In the genomic region with DNA sequence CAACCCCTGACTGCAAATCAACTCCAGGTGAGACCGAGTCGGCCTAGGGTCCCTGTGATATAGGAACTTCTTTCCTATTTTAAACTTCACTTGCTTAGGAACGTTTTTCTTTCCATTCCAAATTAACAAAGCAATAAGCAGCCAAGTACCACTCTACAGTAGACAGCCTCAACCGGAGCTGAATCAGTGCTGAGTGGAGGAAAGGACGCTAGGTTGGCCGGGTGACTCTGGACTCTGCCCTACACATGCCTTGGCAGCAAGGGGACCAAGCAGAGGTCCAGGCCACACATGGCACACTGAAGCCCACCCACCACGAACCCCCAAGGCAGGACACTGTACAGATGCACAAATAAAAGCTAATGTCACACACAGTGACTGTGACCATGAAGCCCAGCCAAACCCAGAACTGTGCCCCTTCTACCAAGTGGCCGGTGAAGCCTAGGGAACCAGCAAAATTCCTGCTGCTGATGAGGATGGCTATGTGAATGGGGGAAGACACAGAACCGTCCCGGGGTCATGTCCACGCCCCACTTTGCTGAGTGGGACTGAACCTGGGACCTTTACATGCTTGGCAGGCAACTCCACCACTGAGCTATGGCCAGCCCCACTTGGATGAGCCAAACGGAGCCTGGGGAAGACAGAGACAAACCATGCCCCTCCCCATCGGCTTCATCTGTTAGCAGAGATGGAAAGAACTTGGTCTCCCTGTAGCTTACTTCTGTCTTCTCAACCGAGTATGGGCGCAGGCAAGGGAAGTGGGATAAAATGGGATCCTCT, we compare ENCODE assay signal across 10 mouse cellular contexts. TPM values are rescaled to one million over a fixed set of nuclear protein-coding genes. Genes with fewer than 3 reads are reported as not detected.
A peak's percentile ranks its signal among the peaks of the same experiment; 100 is the strongest.
DNase-seq lines count a peak whose midpoint lies in the region; ATAC-seq and TF ChIP-seq lines count a peak whose summit lies in the region.
"Had no signal": no experiment of that assay in that cellular context is flagged by ENCODE, and none has a peak within 500 bp of the region (broad histone marks: within the 10 kb centered on the region; RNA-seq: fewer than 3 reads in every experiment).

No protein-coding gene starts in this region.

- no peak for TF ChIP-seq CTCF in midbrain, postnatal 0 days (IDR thresholded peaks at IDR 0.05)

- no peak for ATAC-seq in hindbrain, embryonic 14.5 days (ENCODE audit: low FRiP score)
- peak; percentile 50; the same call in 1 of the 2 replicates for ATAC-seq in midbrain, postnatal 0 days (ENCODE audit: low FRiP score)
- ATAC-seq in midbrain, embryonic 15.5 days (replicated peaks), result no peak
- no peak for ATAC-seq in intestine, embryonic 16.5 days
- no peak for ATAC-seq in stomach, embryonic 15.5 days (ENCODE audit: insufficient read depth, low FRiP score, low read depth)

- H3K9me3 ChIP-seq in hindbrain, embryonic 10.5 days, result no peaks in the 10 kb centered on the region
- no peaks in the 10 kb centered on the region for H3K9me3 ChIP-seq in hindbrain, embryonic 14.5 days (ENCODE audit: control insufficient read depth, low read length)
- no peaks in the 10 kb centered on the region for H3K9me3 ChIP-seq in midbrain, postnatal 0 days (ENCODE audit: low read length)
- H3K9me3 ChIP-seq in midbrain, embryonic 15.5 days, result no peaks in the 10 kb centered on the region
- H3K9me3 ChIP-seq in intestine, embryonic 16.5 days (ENCODE audit: control insufficient read depth, low read length), result no peaks in the 10 kb centered on the region
- no peaks in the 10 kb centered on the region for H3K9me3 ChIP-seq in stomach, embryonic 15.5 days

- H3K36me3 ChIP-seq in hindbrain, embryonic 10.5 days, result no peaks in the 10 kb centered on the region
- H3K36me3 ChIP-seq in hindbrain, embryonic 14.5 days (replicated peaks; ENCODE audit: control insufficient read depth, insufficient read depth), result no peaks in the 10 kb centered on the region
- no peaks in the 10 kb centered on the region for H3K36me3 ChIP-seq in midbrain, postnatal 0 days (ENCODE audit: insufficient read depth, low read length)
- no peaks in the 10 kb centered on the region for H3K36me3 ChIP-seq in midbrain, embryonic 15.5 days (replicated peaks)
- no peaks in the 10 kb centered on the region for H3K36me3 ChIP-seq in intestine, embryonic 16.5 days (ENCODE audit: control insufficient read depth, insufficient read depth, low read length)
- H3K36me3 ChIP-seq in stomach, embryonic 15.5 days, result no peaks in the 10 kb centered on the region

- intact Hi-C loops in left cerebral cortex, postnatal 10 days (cut with DNase I), result no loop called here

- H3K4me1 ChIP-seq in hindbrain, embryonic 10.5 days (replicated peaks), result peaks cover 82% of the 10 kb centered on the region
- peaks cover 28% of the 10 kb centered on the region for H3K4me1 ChIP-seq in hindbrain, embryonic 14.5 days (replicated peaks; ENCODE audit: control insufficient read depth, insufficient read depth, low read length)
- H3K4me1 ChIP-seq in midbrain, postnatal 0 days (ENCODE audit: insufficient read depth, low read length), result peaks cover 7% of the 10 kb centered on the region; the same call in 1 of the 2 replicates
- peaks cover 14% of the 10 kb centered on the region for H3K4me1 ChIP-seq in midbrain, embryonic 15.5 days
- H3K4me1 ChIP-seq in intestine, embryonic 16.5 days (ENCODE audit: control insufficient read depth, insufficient read depth, low read length), result peaks cover 81% of the 10 kb centered on the region
- peaks cover 76% of the 10 kb centered on the region for H3K4me1 ChIP-seq in stomach, embryonic 15.5 days

- H3K27ac ChIP-seq in hindbrain, embryonic 10.5 days, result peak overlapping the region; percentile 81
- H3K27ac ChIP-seq in hindbrain, embryonic 14.5 days, result no peak overlapping the region
- no peak overlapping the region for H3K27ac ChIP-seq in midbrain, postnatal 0 days (ENCODE audit: low read depth, low read length)
- no peak overlapping the region for H3K27ac ChIP-seq in midbrain, embryonic 15.5 days
- peak overlapping the region; percentile 81 for H3K27ac ChIP-seq in intestine, embryonic 16.5 days (ENCODE audit: low read length)
- peak overlapping the region; percentile 87 for H3K27ac ChIP-seq in stomach, embryonic 15.5 days

- H3K4me2 ChIP-seq in hindbrain, embryonic 14.5 days (replicated peaks), result no peak overlapping the region
- no peak overlapping the region for H3K4me2 ChIP-seq in midbrain, postnatal 0 days (ENCODE audit: low read depth, low read length, poor library complexity, severe bottlenecking)
- H3K4me2 ChIP-seq in midbrain, embryonic 15.5 days, result no peak overlapping the region
- H3K4me2 ChIP-seq in intestine, embryonic 16.5 days (ENCODE audit: low read depth, low read length), result no peak overlapping the region
- peak overlapping the region; percentile 38 for H3K4me2 ChIP-seq in stomach, embryonic 15.5 days

- no peak overlapping the region for H3K4me3 ChIP-seq in hindbrain, embryonic 10.5 days
- no peak overlapping the region for H3K4me3 ChIP-seq in hindbrain, embryonic 14.5 days (replicated peaks; ENCODE audit: low read length)
- no peak overlapping the region for H3K4me3 ChIP-seq in midbrain, postnatal 0 days (ENCODE audit: low read depth, low read length)
- no peak overlapping the region for H3K4me3 ChIP-seq in midbrain, embryonic 15.5 days
- no peak overlapping the region for H3K4me3 ChIP-seq in intestine, embryonic 16.5 days (ENCODE audit: low read length)
- no peak overlapping the region for H3K4me3 ChIP-seq in stomach, embryonic 15.5 days (replicated peaks)

- 74% methylated on average over 15 of the region's 15 CpGs for WGBS in hindbrain, embryonic 10.5 days
- 82% methylated on average over 15 of the region's 15 CpGs for WGBS in hindbrain, embryonic 14.5 days
- WGBS in midbrain, postnatal 0 days, result 82% methylated on average over 15 of the region's 15 CpGs
- 83% methylated on average over 15 of the region's 15 CpGs for WGBS in midbrain, embryonic 15.5 days
- 65% methylated on average over 15 of the region's 15 CpGs for WGBS in intestine, embryonic 16.5 days
- 64% methylated on average over 15 of the region's 15 CpGs for WGBS in stomach, embryonic 15.5 days

- 0 out of 2 replicates have a peak, but pooled peaks cover 4% of the 10 kb centered on the region for H3K27me3 ChIP-seq in hindbrain, embryonic 10.5 days (ENCODE audit: insufficient read depth, poor library complexity, severe bottlenecking)
- no peaks in the 10 kb centered on the region for H3K27me3 ChIP-seq in hindbrain, embryonic 14.5 days (ENCODE audit: control insufficient read depth, insufficient read depth, low read length)
- no peaks in the 10 kb centered on the region for H3K27me3 ChIP-seq in midbrain, postnatal 0 days (ENCODE audit: insufficient read depth, low read length)
- H3K27me3 ChIP-seq in midbrain, embryonic 15.5 days (replicated peaks), result no peaks in the 10 kb centered on the region
- no peaks in the 10 kb centered on the region for H3K27me3 ChIP-seq in intestine, embryonic 16.5 days (replicated peaks; ENCODE audit: control insufficient read depth, insufficient read depth, low read length)
- H3K27me3 ChIP-seq in stomach, embryonic 15.5 days (replicated peaks), result no peaks in the 10 kb centered on the region

- no peak overlapping the region for H3K9ac ChIP-seq in hindbrain, embryonic 14.5 days
- H3K9ac ChIP-seq in midbrain, postnatal 0 days (replicated peaks; ENCODE audit: low read length, poor library complexity, severe bottlenecking), result no peak overlapping the region
- no peak overlapping the region for H3K9ac ChIP-seq in midbrain, embryonic 15.5 days
- no peak overlapping the region for H3K9ac ChIP-seq in intestine, embryonic 16.5 days (ENCODE audit: low read depth, low read length)
- no peak overlapping the region for H3K9ac ChIP-seq in stomach, embryonic 15.5 days

- DNase-seq in hindbrain, embryonic 10.5 days (ENCODE audit: low spot score), result no peak
- DNase-seq in hindbrain, embryonic 14.5 days (ENCODE audit: low spot score), result no peak
- peak; percentile 49 for DNase-seq in midbrain, postnatal 0 days (ENCODE audit: low spot score)
- DNase-seq in left cerebral cortex, postnatal 10 days (ENCODE audit: extremely low spot score in 1 of 2, low spot score in 2 of 2), result no peak
- no peak for DNase-seq in layer of hippocampus, postnatal 10 days (ENCODE audit: low spot score in 2 of 2)
- DNase-seq: cerebellum, adult 9-10 months; thymus, adult 18-20 months had no signal

RNA-seq across cellular contexts. Expression of gene Rassf3, which starts 45.2 kb away (rescaled TPM):
- polyA plus RNA-seq in hindbrain, embryonic 10.5 days (2016; fragmentation: Nextera tagmentation; extraction: Ambion mirVana), result 8.0 and 11.4 TPM in 2 replicates
- polyA plus RNA-seq in hindbrain, embryonic 14.5 days (2014; fragmentation: Nextera tagmentation; extraction: Ambion mirVana), result 5.8 and 6.5 TPM in 2 replicates
- total RNA-seq in midbrain, postnatal 0 days (2014; rRNA removed), result 5.8 and 6.0 TPM in 2 replicates
- polyA plus RNA-seq in midbrain, postnatal 0 days (2015; fragmentation: Nextera tagmentation; extraction: Ambion mirVana), result 3.0 and 3.4 TPM in 2 replicates
- polyA plus RNA-seq in midbrain, embryonic 15.5 days (2015; fragmentation: Nextera tagmentation; extraction: Ambion mirVana), result 4.2 and 4.4 TPM in 2 replicates
- polyA plus RNA-seq in intestine, embryonic 16.5 days (2015; fragmentation: Nextera tagmentation; extraction: Ambion mirVana), result 15.7 and 22.2 TPM in 2 replicates
- 22.4 and 25.7 TPM in 2 replicates for polyA plus RNA-seq in stomach, embryonic 15.5 days (2015; fragmentation: Nextera tagmentation; extraction: Ambion mirVana)
- total RNA-seq in left cerebral cortex, postnatal 10 days (2021), result 10 to 100 TPM; 24.5 to 31.1 TPM
- 10 to 100 TPM; 14.3 to 15.5 TPM for total RNA-seq in layer of hippocampus, postnatal 10 days (2021)

Comparison
In these comparisons a context has a peak if more than half of its experiments do, and no peak if none do; other contexts are left out.
1. H3K27ac ChIP-seq: peak in hindbrain, embryonic 10.5 days (single experiment), intestine, embryonic 16.5 days (single experiment) and stomach, embryonic 15.5 days (single experiment); none in hindbrain, embryonic 14.5 days (single experiment), midbrain, postnatal 0 days (single experiment) and midbrain, embryonic 15.5 days (single experiment).